Mouse (Mus musculus) embryonic fibroblast, embryonic 13.5 days (primary cell): ENCODE data around the gene Dnmt3b. TPM values are rescaled to one million over a fixed set of nuclear protein-coding genes. Genes with fewer than 3 reads are reported as not detected.

Experiments
- H3K27ac ChIP-seq: 2 replicates; pipeline ENCODE4 v1.5.1; 2012; ENCODE audit warnings: low read length, control low read depth, inconsistent platforms; ENCODE audit not compliant: insufficient read depth
- H3K4me1 ChIP-seq: 2 replicates; pipeline ENCODE4 v1.6.1; 2011; ENCODE audit warnings: low read length; ENCODE audit not compliant: control insufficient read depth, insufficient read depth
- H3K4me3 ChIP-seq: 2 replicates; pipeline ENCODE4 v1.5.1; 2011; ENCODE audit warnings: mild to moderate bottlenecking, control low read depth, low read length; ENCODE audit not compliant: insufficient read depth
- CTCF ChIP-seq: IDR thresholded peaks from 2 replicates; pipeline ENCODE4 v1.5.1; 2011; ENCODE audit warnings: mild to moderate bottlenecking, control low read depth, low read length, moderate library complexity, borderline replicate concordance; ENCODE audit not compliant: insufficient read depth
- POLR2A ChIP-seq: IDR thresholded peaks from 2 replicates; pipeline ENCODE4 v1.6.1; 2011; ENCODE audit warnings: low read depth, mild to moderate bottlenecking, control low read depth, low read length, moderate library complexity
- polyA plus RNA-seq: library from polyadenylated mRNA; stranded (reverse); fragments of >200 nt; gene quantifications from 2 replicates; pipeline ENCODE4 v1.2.4, GENCODE M21; 2011; ENCODE audit warnings: low read depth; ENCODE audit not compliant: missing spikeins, insufficient read length

Gene Dnmt3b
- 1.2 and 1.8 TPM in 2 replicates for polyA plus RNA-seq

- Histone ChIP-seq H3K27ac (no peak within 1 kb of the TSS), H3K4me3 (peak within 1 kb of the TSS; percentile 86), H3K4me1 (no peaks in the 10 kb centered on the region)
- TF ChIP-seq CTCF (no peak), POLR2A (peak; percentile 53)
Measured at GRCm38 (mm10) chr2:153649298-153650013, at the start of gene Dnmt3b. Gene Dnmt3b, plus strand, starts transcription at chr2:153649450.

- Histone ChIP-seq H3K4me1 (no peaks in the 10 kb centered on the region), H3K27ac (no peak overlapping the region), H3K4me3 (no peak overlapping the region)
- TF ChIP-seq POLR2A (no peak), CTCF (peak; percentile 21; the same call in 1 of the 2 replicates)
Measured at GRCm38 (mm10) chr2:153600021-153600666, 49.1 kb upstream of the Dnmt3b start.

DNA sequence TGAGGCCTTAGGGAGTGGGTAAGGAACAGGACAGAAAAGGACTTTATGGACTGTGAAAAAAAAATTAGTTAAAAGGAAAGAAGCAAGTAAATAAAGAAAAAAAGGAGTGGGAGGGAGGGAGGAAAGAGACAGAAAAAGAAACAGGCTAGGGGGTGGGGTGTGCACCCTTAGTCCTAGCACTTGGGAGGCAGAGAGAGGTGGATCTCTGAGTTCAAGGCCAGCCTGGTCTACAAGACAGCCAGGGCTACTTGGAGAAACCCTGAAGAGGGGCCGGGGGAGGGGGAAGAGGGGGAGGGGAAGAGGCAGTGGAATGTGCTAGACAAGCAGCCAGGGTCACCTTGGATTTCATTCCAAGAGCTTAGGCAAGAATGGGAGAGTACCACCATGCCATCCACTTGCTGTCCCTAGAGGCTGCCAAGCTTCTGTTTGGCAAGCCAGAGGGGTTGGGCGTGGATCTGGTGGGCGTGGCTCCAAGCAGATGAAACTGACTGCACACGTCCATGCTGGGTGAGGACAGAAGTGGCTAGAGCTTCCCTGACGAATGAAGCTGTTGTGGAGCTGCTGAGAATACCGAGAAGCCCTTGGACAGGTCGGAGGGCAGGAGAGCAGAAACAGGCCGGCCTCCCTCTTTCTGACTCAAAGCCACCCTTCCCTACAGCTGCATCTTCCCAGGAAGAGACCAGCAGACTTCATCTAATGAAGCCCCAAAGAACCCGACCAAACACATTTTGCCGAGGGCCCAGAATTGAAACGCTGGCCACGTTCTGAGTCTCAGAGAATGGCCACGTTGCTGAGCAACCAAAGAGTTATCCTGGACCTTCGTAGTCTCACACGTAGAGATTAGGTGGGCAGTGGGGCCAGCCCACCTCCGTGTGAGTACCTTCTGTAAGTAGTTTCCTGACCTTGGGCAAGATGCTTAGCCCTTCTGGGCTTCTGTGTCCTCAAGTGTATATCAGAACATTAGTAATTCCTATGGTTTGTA is 48.3 kb upstream of the Dnmt3b start:
- TF ChIP-seq CTCF (no peak), POLR2A (no peak)
- Histone ChIP-seq H3K4me3 (no peak overlapping the region), H3K4me1 (no peaks in the 10 kb centered on the region), H3K27ac (no peak overlapping the region)

GRCm38 (mm10) chr2:153603724-153604123 is 45.5 kb upstream of the Dnmt3b start:
- no peak overlapping the region for H3K4me3 ChIP-seq
- H3K27ac ChIP-seq: no peak overlapping the region
- no peaks in the 10 kb centered on the region for H3K4me1 ChIP-seq
- TF ChIP-seq CTCF (no peak), POLR2A (no peak)

- no peak overlapping the region for H3K4me3 ChIP-seq
- TF ChIP-seq CTCF: no peak
- H3K4me1 ChIP-seq: no peaks in the 10 kb centered on the region
- no peak overlapping the region for H3K27ac ChIP-seq
Measured at GRCm38 (mm10) chr2:153606421-153606820, 42.8 kb upstream of the Dnmt3b start.

- Histone ChIP-seq H3K27ac (no peak overlapping the region), H3K4me1 (peaks cover 3% of the 10 kb centered on the region; the same call in 1 of the 2 replicates), H3K4me3 (no peak overlapping the region)
- no peak for TF ChIP-seq POLR2A
Measured at GRCm38 (mm10) chr2:153607870-153608515, 41.3 kb upstream of the Dnmt3b start.

GRCm38 (mm10) chr2:153609058-153609457 is 40.2 kb upstream of the Dnmt3b start:
- TF ChIP-seq CTCF: no peak
- TF ChIP-seq POLR2A: no peak
- H3K27ac ChIP-seq: no peak overlapping the region

GRCm38 (mm10) chr2:153609548-153609947 is 39.7 kb upstream of the Dnmt3b start:
- no peak overlapping the region for H3K4me3 ChIP-seq
- peaks cover 3% of the 10 kb centered on the region; the same call in 1 of the 2 replicates for H3K4me1 ChIP-seq
- TF ChIP-seq POLR2A (no peak), CTCF (peak; percentile 60; the same call in 1 of the 2 replicates)
- H3K27ac ChIP-seq: no peak overlapping the region

More at GRCm38 (mm10) chr2:153609058-153609457, 40.2 kb upstream of the Dnmt3b start:
- H3K4me1 ChIP-seq: peaks cover 3% of the 10 kb centered on the region; the same call in 1 of the 2 replicates
- H3K4me3 ChIP-seq: no peak overlapping the region
